Mouse (Mus musculus): Measurements from ENCODE around the gene Cltc.
"Not testable (repeated sequence)": the region's sequence is repeated elsewhere in the genome, so short reads cannot be mapped to it uniquely, and the experiment has no call there.

- TF ChIP-seq CTCF (IDR thresholded peaks at IDR 0.05; ENCODE audit: low read depth, low read length); POLR2A (IDR thresholded peaks at IDR 0.05; ENCODE audit: insufficient read depth, low read length); EP300 (IDR thresholded peaks at IDR 0.05; ENCODE audit: insufficient read depth, low read depth, low read length): not testable (repeated sequence)
Measured at GRCm38 (mm10) chr11:86738308-86738707, 19.1 kb downstream of the Cltc start.
